Mouse (Mus musculus) megakaryocyte, embryonic 14.5 days (primary cell): Measurements from ENCODE around the gene Gria1.

Experiments used
- FLI1 ChIP-seq: IDR thresholded peaks from 2 replicates; pipeline ENCODE4 v1.6.1; 2012; ENCODE audit warnings: low read length, inconsistent platforms, mixed read lengths
- GATA1 ChIP-seq: IDR thresholded peaks from 3 replicates; pipeline ENCODE4 v1.6.1; 2012; ENCODE audit warnings: mixed read lengths, low read length, inconsistent platforms, borderline replicate concordance

GRCm38 (mm10) chr11:57005341-57005740 is 5.8 kb upstream of the Gria1 start:
- TF ChIP-seq GATA1 (no peak), FLI1 (no peak)
